Mouse (Mus musculus) yolk sac, embryonic 10.5 days (tissue): Measurements from ENCODE around the gene Calhm5.

Experiments
- DNase-seq: peaks from one replicate; pipeline ENCODE4 v3.0.0-alpha.2; 2017; ENCODE audit warnings: low spot score

Gene Calhm5

GRCm38 (mm10) chr10:34096418-34096883 lies at the start of gene Calhm5:
Gene Calhm5, minus strand, starts transcription at chr10:34096519.
- DNase-seq, result peak; percentile 18

- no peak for DNase-seq
Measured at GRCm38 (mm10) chr10:34141693-34142092, 45.4 kb upstream of the Calhm5 start.

GRCm38 (mm10) chr10:34139768-34140167 lies 43.4 kb upstream of the Calhm5 start:
- no peak for DNase-seq

GRCm38 (mm10) chr10:34138027-34138426 lies 41.7 kb upstream of the Calhm5 start:
- peak; percentile 22 for DNase-seq

GRCm38 (mm10) chr10:34136432-34136831 lies 40.1 kb upstream of the Calhm5 start:
- no peak for DNase-seq

GRCm38 (mm10) chr10:34131356-34131755 lies 35.0 kb upstream of the Calhm5 start:
- DNase-seq, result no peak

GRCm38 (mm10) chr10:34128391-34128790 lies 32.1 kb upstream of the Calhm5 start:
- no peak for DNase-seq

GRCm38 (mm10) chr10:34127392-34128378 lies 31.4 kb upstream of the Calhm5 start, which contains the start of gene Calhm6:
Gene Calhm6, minus strand, starts transcription at chr10:34127984.
- DNase-seq, result peak; percentile 36

- no peak for DNase-seq
Measured at GRCm38 (mm10) chr10:34118421-34118820, 22.1 kb upstream of the Calhm5 start.

GRCm38 (mm10) chr10:34117770-34118169 lies 21.5 kb upstream of the Calhm5 start:
- no peak for DNase-seq

- DNase-seq, result no peak
Measured at GRCm38 (mm10) chr10:34117131-34117530, 20.8 kb upstream of the Calhm5 start.

- no peak for DNase-seq
Measured at GRCm38 (mm10) chr10:34111964-34112738, 15.8 kb upstream of the Calhm5 start.

GRCm38 (mm10) chr10:34110863-34111465 lies 14.6 kb upstream of the Calhm5 start:
- no peak for DNase-seq

- DNase-seq, result no peak
Measured at GRCm38 (mm10) chr10:34095964-34096363, 355 bp downstream of the Calhm5 start.

GRCm38 (mm10) chr10:34095147-34095546 lies 1.2 kb downstream of the Calhm5 start:
- no peak for DNase-seq

- DNase-seq, result no peak
Measured at GRCm38 (mm10) chr10:34091888-34092287, 4.4 kb downstream of the Calhm5 start.

GRCm38 (mm10) chr10:34090481-34090880 lies 5.8 kb downstream of the Calhm5 start:
- no peak for DNase-seq

GRCm38 (mm10) chr10:34089517-34089916 lies 6.8 kb downstream of the Calhm5 start:
- DNase-seq, result no peak

- DNase-seq, result no peak
Measured at GRCm38 (mm10) chr10:34088515-34088914, 7.8 kb downstream of the Calhm5 start.

GRCm38 (mm10) chr10:34086514-34086913 lies 9.8 kb downstream of the Calhm5 start:
- DNase-seq, result no peak

- no peak for DNase-seq
Measured at GRCm38 (mm10) chr10:34074522-34075200, 21.7 kb downstream of the Calhm5 start.

GRCm38 (mm10) chr10:34071650-34072049 lies 24.7 kb downstream of the Calhm5 start:
- DNase-seq, result no peak
